Mouse (Mus musculus): Measurements from ENCODE around the gene Sh2d7.

GRCm38 (mm10) chr9:54537030-54537429 lies 1.8 kb upstream of the Sh2d7 start:
- TF ChIP-seq POLR2AphosphoS2 (IDR thresholded peaks at IDR 0.05; ENCODE audit: low read length) (no peak), RAD21 (IDR thresholded peaks at IDR 0.05; ENCODE audit: low read depth, low read length) (no peak), CTCF (IDR thresholded peaks at IDR 0.05 in 2 of 3, conservative IDR thresholded peaks at IDR 0.05 in 1 of 3; ENCODE audit: control insufficient read depth in 1 of 3, insufficient read depth in 1 of 3, low read depth in 2 of 3, low read length in 3 of 3, poor library complexity in 1 of 3, severe bottlenecking in 1 of 3) (no peak), ZNF384 (IDR thresholded peaks at IDR 0.05; ENCODE audit: low read depth, low read length) (no peak), MEF2A (IDR thresholded peaks at IDR 0.05; ENCODE audit: extremely low read depth, insufficient replicate concordance, low read depth, low read length, poor library complexity, severe bottlenecking) (no peak), CHD2 (IDR thresholded peaks at IDR 0.05; ENCODE audit: low read length) (no peak)

Data from MEL (cell line).